Mouse (Mus musculus): ENCODE measurements at regions not wholly inside any gene's neighbourhood (a gene's known extent, or its start where the extent isn't known, plus 50 kb on each side); places are given as distances from the start of the nearest gene placed in this dataset.

DNA sequence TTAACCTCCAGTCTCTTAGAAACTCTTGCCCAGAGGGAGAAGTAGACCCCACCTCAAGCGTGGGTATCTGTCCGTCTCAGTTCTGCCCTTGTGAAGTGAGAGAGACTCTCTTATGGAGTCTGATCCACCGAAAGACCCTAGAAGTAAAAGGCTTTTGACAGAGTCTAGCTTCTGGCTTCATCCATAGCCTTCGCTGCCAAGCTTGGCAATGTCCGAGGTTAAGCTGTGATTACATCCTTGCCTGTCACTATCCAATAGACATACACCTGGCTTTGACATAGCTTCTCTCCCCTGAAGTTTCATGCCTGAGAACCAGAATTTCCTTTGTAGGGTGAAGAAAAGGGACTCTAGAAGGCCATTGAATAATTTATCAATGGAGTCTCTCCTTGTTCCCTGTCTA, 230.9 kb downstream of the Wnt5a start:
- no peak for TF ChIP-seq CTCF (conservative IDR thresholded peaks at IDR 0.05 in 1 of 2, IDR thresholded peaks at IDR 0.05 in 1 of 2; ENCODE audit: low read depth in 2 of 2, low read length in 2 of 2)
- no peak for TF ChIP-seq ZNF384 (IDR thresholded peaks at IDR 0.05; ENCODE audit: low read depth, low read length)
- no peak for TF ChIP-seq CHD1 (IDR thresholded peaks at IDR 0.05; ENCODE audit: low read depth, low read length)
- TF ChIP-seq ETS1 (conservative IDR thresholded peaks at IDR 0.05; ENCODE audit: low read depth, low read length): no peak
- no peak for TF ChIP-seq KAT2A (IDR thresholded peaks at IDR 0.05; ENCODE audit: insufficient replicate concordance, low read length)
- TF ChIP-seq JUN (IDR thresholded peaks at IDR 0.05; ENCODE audit: insufficient read depth, low read depth, low read length): no peak

Measured in CH12.LX (cell line).